Mouse (Mus musculus): ENCODE results near the gene Cox6a2. TPM values are rescaled to one million over a fixed set of nuclear protein-coding genes. Genes with fewer than 3 reads are reported as not detected.
A peak's percentile ranks its signal among the peaks of the same experiment; 100 is the strongest.

Gene Cox6a2
- 1,000 to 10,000 TPM; 1,037 to 1,183 TPM for total RNA-seq (2021)

- DNase-seq = peak; percentile 64
These were observed at the start of gene Cox6a2 for GRCm38 (mm10) chr7:128206152-128206551. TSS of gene Cox6a2 (minus strand) at chr7:128206387.

GRCm38 (mm10) chr7:128255757-128256156, 49.6 kb upstream of the Cox6a2 start:
- no peak for DNase-seq

GRCm38 (mm10) chr7:128254978-128255377, 48.8 kb upstream of the Cox6a2 start:
- no peak for DNase-seq

GRCm38 (mm10) chr7:128252609-128253008, 46.4 kb upstream of the Cox6a2 start:
- DNase-seq = no peak

- no peak for DNase-seq
These were observed 45.8 kb upstream of the Cox6a2 start for GRCm38 (mm10) chr7:128251946-128252345.

GRCm38 (mm10) chr7:128249998-128250397, 43.8 kb upstream of the Cox6a2 start:
- no peak for DNase-seq

GRCm38 (mm10) chr7:128248081-128249042, 42.2 kb upstream of the Cox6a2 start:
- DNase-seq = no peak

- peak; percentile 94 for DNase-seq
These were observed 41.3 kb upstream of the Cox6a2 start for GRCm38 (mm10) chr7:128247443-128247842.

- peak; percentile 80 for DNase-seq
These were observed 40.6 kb upstream of the Cox6a2 start, which contains the start of gene Tgfb1i1 for GRCm38 (mm10) chr7:128246496-128247391. TSS of gene Tgfb1i1 (plus strand) at chr7:128246812.

GRCm38 (mm10) chr7:128245547-128245946, 39.4 kb upstream of the Cox6a2 start:
- DNase-seq = no peak

- DNase-seq = no peak
These were observed 38.3 kb upstream of the Cox6a2 start for GRCm38 (mm10) chr7:128244410-128245025.

- no peak for DNase-seq
These were observed 37.7 kb upstream of the Cox6a2 start for GRCm38 (mm10) chr7:128243921-128244320.

GRCm38 (mm10) chr7:128242331-128242730, 36.1 kb upstream of the Cox6a2 start:
- no peak for DNase-seq

- DNase-seq = no peak
These were observed 34.1 kb upstream of the Cox6a2 start for GRCm38 (mm10) chr7:128240131-128240784.

GRCm38 (mm10) chr7:128238991-128239390, 32.8 kb upstream of the Cox6a2 start:
- peak; percentile 62 for DNase-seq

- DNase-seq = peak; percentile 100
These were observed 32.0 kb upstream of the Cox6a2 start, which contains the start of gene 9130023H24Rik for GRCm38 (mm10) chr7:128237927-128238778. TSS of gene 9130023H24Rik (minus strand) at chr7:128238031.

- DNase-seq = no peak
These were observed 31.4 kb upstream of the Cox6a2 start for GRCm38 (mm10) chr7:128237593-128237926.

GRCm38 (mm10) chr7:128236856-128237592, 30.8 kb upstream of the Cox6a2 start, which contains the start of gene Armc5:
TSS of gene Armc5 (plus strand) at chr7:128237342.
- peak; percentile 94 for DNase-seq

GRCm38 (mm10) chr7:128236426-128236825, 30.2 kb upstream of the Cox6a2 start:
- DNase-seq = no peak

GRCm38 (mm10) chr7:128235481-128235880, 29.3 kb upstream of the Cox6a2 start:
- no peak for DNase-seq
